Mouse (Mus musculus): ENCODE measurements at regions not wholly inside any gene's neighbourhood (a gene's known extent, or its start where the extent isn't known, plus 50 kb on each side); places are given as distances from the start of the nearest gene placed in this dataset.

- Histone ChIP-seq H3K9ac (ENCODE audit: low read depth, low read length) (no peak overlapping the region), H3K27ac (ENCODE audit: low read depth, low read length) (no peak overlapping the region), H3K4me1 (ENCODE audit: control insufficient read depth, insufficient read depth, low read length) (no peaks in the 10 kb centered on the region), H3K36me3 (ENCODE audit: control insufficient read depth, insufficient read depth, low read length) (no peaks in the 10 kb centered on the region), H3K27me3 (ENCODE audit: control insufficient read depth, insufficient read depth, low read length) (no peaks in the 10 kb centered on the region), H3K9me3 (ENCODE audit: control insufficient read depth, low read length) (no peaks in the 10 kb centered on the region), H3K4me3 (ENCODE audit: low read length) (no peak overlapping the region), H3K4me2 (replicated peaks; ENCODE audit: low read depth, low read length) (no peak overlapping the region)
- WGBS, result 84% methylated on average over 2 of the region's 2 CpGs
- ATAC-seq (ENCODE audit: low FRiP score, low TSS enrichment), result no peak
Measured at GRCm38 (mm10) chr17:93460409-93460808, 261.6 kb downstream of the Adcyap1 start.

- ATAC-seq (ENCODE audit: low FRiP score, low TSS enrichment), result no peak
- no peaks in the 10 kb centered on the region for H3K36me3 ChIP-seq (ENCODE audit: control insufficient read depth, insufficient read depth, low read length)
- no peak overlapping the region for H3K9ac ChIP-seq (ENCODE audit: low read depth, low read length)
- no peak overlapping the region for H3K27ac ChIP-seq (ENCODE audit: low read depth, low read length)
- H3K9me3 ChIP-seq (ENCODE audit: control insufficient read depth, low read length), result no peaks in the 10 kb centered on the region
- no peak overlapping the region for H3K4me3 ChIP-seq (ENCODE audit: low read length)
- no peak overlapping the region for H3K4me2 ChIP-seq (replicated peaks; ENCODE audit: low read depth, low read length)
- H3K4me1 ChIP-seq (ENCODE audit: control insufficient read depth, insufficient read depth, low read length), result no peaks in the 10 kb centered on the region
- 75% methylated on average over 3 of the region's 3 CpGs for WGBS
- H3K27me3 ChIP-seq (ENCODE audit: control insufficient read depth, insufficient read depth, low read length), result no peaks in the 10 kb centered on the region
Measured at GRCm38 (mm10) chr17:93463621-93464211, 264.9 kb downstream of the Adcyap1 start.

GRCm38 (mm10) chr17:93482378-93482777 lies 283.6 kb downstream of the Adcyap1 start:
- Histone ChIP-seq H3K4me2 (replicated peaks; ENCODE audit: low read depth, low read length) (no peak overlapping the region), H3K27me3 (ENCODE audit: control insufficient read depth, insufficient read depth, low read length) (no peaks in the 10 kb centered on the region), H3K9me3 (ENCODE audit: control insufficient read depth, low read length) (no peaks in the 10 kb centered on the region), H3K27ac (ENCODE audit: low read depth, low read length) (no peak overlapping the region), H3K4me3 (ENCODE audit: low read length) (no peak overlapping the region), H3K4me1 (ENCODE audit: control insufficient read depth, insufficient read depth, low read length) (no peaks in the 10 kb centered on the region), H3K36me3 (ENCODE audit: control insufficient read depth, insufficient read depth, low read length) (no peaks in the 10 kb centered on the region), H3K9ac (ENCODE audit: low read depth, low read length) (no peak overlapping the region)
- ATAC-seq (ENCODE audit: low FRiP score, low TSS enrichment), result no peak

- H3K27ac ChIP-seq (ENCODE audit: low read depth, low read length), result no peak overlapping the region
- H3K9me3 ChIP-seq (ENCODE audit: control insufficient read depth, low read length), result no peaks in the 10 kb centered on the region
- H3K4me3 ChIP-seq (ENCODE audit: low read length), result no peak overlapping the region
- no peak overlapping the region for H3K4me2 ChIP-seq (replicated peaks; ENCODE audit: low read depth, low read length)
- H3K27me3 ChIP-seq (ENCODE audit: control insufficient read depth, insufficient read depth, low read length), result no peaks in the 10 kb centered on the region
- 55% methylated on average over 1 of the region's 1 CpGs for WGBS
- no peak for ATAC-seq (ENCODE audit: low FRiP score, low TSS enrichment)
- no peaks in the 10 kb centered on the region for H3K36me3 ChIP-seq (ENCODE audit: control insufficient read depth, insufficient read depth, low read length)
- H3K9ac ChIP-seq (ENCODE audit: low read depth, low read length), result no peak overlapping the region
- no peaks in the 10 kb centered on the region for H3K4me1 ChIP-seq (ENCODE audit: control insufficient read depth, insufficient read depth, low read length)
Measured at GRCm38 (mm10) chr17:93484540-93484939, 285.7 kb downstream of the Adcyap1 start.

GRCm38 (mm10) chr17:93486442-93486841 lies 287.6 kb downstream of the Adcyap1 start:
- ATAC-seq (ENCODE audit: low FRiP score, low TSS enrichment), result no peak
- Histone ChIP-seq H3K4me2 (replicated peaks; ENCODE audit: low read depth, low read length) (no peak overlapping the region), H3K4me3 (ENCODE audit: low read length) (no peak overlapping the region)

GRCm38 (mm10) chr17:93489988-93490732 lies 291.3 kb downstream of the Adcyap1 start:
- WGBS, result 65% methylated on average over 4 of the region's 4 CpGs
- Histone ChIP-seq H3K4me1 (ENCODE audit: control insufficient read depth, insufficient read depth, low read length) (no peaks in the 10 kb centered on the region), H3K27me3 (ENCODE audit: control insufficient read depth, insufficient read depth, low read length) (no peaks in the 10 kb centered on the region), H3K9ac (ENCODE audit: low read depth, low read length) (no peak overlapping the region), H3K4me3 (ENCODE audit: low read length) (no peak overlapping the region), H3K36me3 (ENCODE audit: control insufficient read depth, insufficient read depth, low read length) (no peaks in the 10 kb centered on the region), H3K4me2 (replicated peaks; ENCODE audit: low read depth, low read length) (no peak overlapping the region), H3K27ac (ENCODE audit: low read depth, low read length) (no peak overlapping the region), H3K9me3 (ENCODE audit: control insufficient read depth, low read length) (no peaks in the 10 kb centered on the region)
- no peak for ATAC-seq (ENCODE audit: low FRiP score, low TSS enrichment)

More at GRCm38 (mm10) chr17:93486442-93486841, 287.6 kb downstream of the Adcyap1 start:
- no peaks in the 10 kb centered on the region for H3K36me3 ChIP-seq (ENCODE audit: control insufficient read depth, insufficient read depth, low read length)
- H3K27ac ChIP-seq (ENCODE audit: low read depth, low read length), result no peak overlapping the region
- no peaks in the 10 kb centered on the region for H3K4me1 ChIP-seq (ENCODE audit: control insufficient read depth, insufficient read depth, low read length)
- no peaks in the 10 kb centered on the region for H3K9me3 ChIP-seq (ENCODE audit: control insufficient read depth, low read length)
- no peak overlapping the region for H3K9ac ChIP-seq (ENCODE audit: low read depth, low read length)
- H3K27me3 ChIP-seq (ENCODE audit: control insufficient read depth, insufficient read depth, low read length), result no peaks in the 10 kb centered on the region

- Histone ChIP-seq H3K9ac (ENCODE audit: low read depth, low read length) (no peak overlapping the region), H3K4me2 (replicated peaks; ENCODE audit: low read depth, low read length) (no peak overlapping the region), H3K27me3 (ENCODE audit: control insufficient read depth, insufficient read depth, low read length) (no peaks in the 10 kb centered on the region), H3K27ac (ENCODE audit: low read depth, low read length) (no peak overlapping the region), H3K36me3 (ENCODE audit: control insufficient read depth, insufficient read depth, low read length) (no peaks in the 10 kb centered on the region), H3K9me3 (ENCODE audit: control insufficient read depth, low read length) (no peaks in the 10 kb centered on the region), H3K4me3 (ENCODE audit: low read length) (no peak overlapping the region), H3K4me1 (ENCODE audit: control insufficient read depth, insufficient read depth, low read length) (no peaks in the 10 kb centered on the region)
- no peak for ATAC-seq (ENCODE audit: low FRiP score, low TSS enrichment)
- WGBS, result 76% methylated on average over 4 of the region's 4 CpGs
Measured at GRCm38 (mm10) chr17:93508882-93509594, 310.2 kb downstream of the Adcyap1 start.

- no peak for ATAC-seq (ENCODE audit: low FRiP score, low TSS enrichment)
- Histone ChIP-seq H3K36me3 (ENCODE audit: control insufficient read depth, insufficient read depth, low read length) (no peaks in the 10 kb centered on the region), H3K27ac (ENCODE audit: low read depth, low read length) (no peak overlapping the region), H3K4me3 (ENCODE audit: low read length) (no peak overlapping the region), H3K4me1 (ENCODE audit: control insufficient read depth, insufficient read depth, low read length) (no peaks in the 10 kb centered on the region), H3K27me3 (ENCODE audit: control insufficient read depth, insufficient read depth, low read length) (no peaks in the 10 kb centered on the region), H3K4me2 (replicated peaks; ENCODE audit: low read depth, low read length) (no peak overlapping the region), H3K9ac (ENCODE audit: low read depth, low read length) (no peak overlapping the region), H3K9me3 (ENCODE audit: control insufficient read depth, low read length) (no peaks in the 10 kb centered on the region)
Measured at GRCm38 (mm10) chr17:93523406-93523805, 324.6 kb downstream of the Adcyap1 start.

Measured in kidney, embryonic 14.5 days (tissue).